Mouse (Mus musculus): ENCODE results near the gene Dusp10. TPM values are rescaled to one million over a fixed set of nuclear protein-coding genes. Genes with fewer than 3 reads are reported as not detected.

The Dusp10 gene
- polyA plus RNA-seq (2015; fragmentation: Nextera tagmentation; extraction: Ambion mirVana) = 11.1 and 12.2 TPM in 2 replicates

DNA sequence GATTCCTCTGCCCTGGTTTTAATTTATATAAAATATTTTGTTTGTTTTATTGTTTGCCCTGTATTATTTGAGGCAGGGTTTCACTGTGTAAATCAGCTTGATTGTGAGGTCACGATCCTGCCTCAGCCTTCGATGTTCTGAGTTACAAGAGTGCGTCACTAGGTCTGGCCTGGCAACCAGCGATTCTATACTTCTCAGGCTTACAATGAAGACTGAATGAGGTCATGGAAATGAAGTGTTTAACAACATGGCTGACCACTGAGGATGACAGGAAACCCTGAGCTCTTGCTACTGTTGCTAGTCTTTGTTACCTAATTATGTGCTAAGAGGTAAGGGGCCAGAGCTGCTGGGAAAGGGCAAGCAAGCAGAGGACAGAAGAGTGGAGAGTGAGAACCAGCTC lies at the start of gene Dusp10:
Dusp10 (plus strand) TSS at position 197 of the 400 bp plus-strand sequence.
- Histone ChIP-seq H3K4me1 (ENCODE audit: control insufficient read depth, insufficient read depth, low read length) (no peaks in the 10 kb centered on the region), H3K9me3 (replicated peaks; ENCODE audit: control insufficient read depth, low read length) (no peaks in the 10 kb centered on the region), H3K36me3 (ENCODE audit: control insufficient read depth, insufficient read depth, low read length) (no peaks in the 10 kb centered on the region), H3K4me3 (replicated peaks; ENCODE audit: low read length) (no peak within 1 kb of the TSS), H3K9ac (ENCODE audit: low read length) (no peak within 1 kb of the TSS), H3K4me2 (ENCODE audit: low read depth, low read length) (no peak within 1 kb of the TSS), H3K27me3 (ENCODE audit: control insufficient read depth, insufficient read depth, low read length) (no peaks in the 10 kb centered on the region), H3K27ac (ENCODE audit: low read length) (no peak within 1 kb of the TSS)
- no peak for ATAC-seq (ENCODE audit: insufficient read depth, low FRiP score)
- 88% methylated on average over 4 of the region's 4 CpGs for WGBS

DNA sequence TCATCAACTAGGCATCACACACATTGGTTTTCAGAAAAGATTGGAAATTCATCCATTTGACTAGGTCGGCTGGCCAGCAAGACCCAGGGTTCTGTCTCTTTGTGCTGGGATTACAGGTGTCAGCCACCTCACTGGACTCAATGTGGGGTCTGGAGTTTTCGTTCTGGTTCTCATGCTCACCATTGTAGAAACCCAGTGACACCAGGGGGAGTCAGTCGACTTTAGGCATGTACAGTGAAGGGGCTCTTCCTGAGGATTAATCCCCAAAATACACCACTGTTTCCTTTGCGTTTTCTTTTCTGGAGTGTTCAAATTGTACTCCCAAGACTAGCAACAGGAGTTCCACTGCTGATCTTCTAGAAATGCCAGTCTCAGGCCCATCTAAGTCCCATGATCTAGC lies 47.8 kb upstream of the Dusp10 start:
- Histone ChIP-seq H3K27me3 (ENCODE audit: control insufficient read depth, insufficient read depth, low read length) (no peaks in the 10 kb centered on the region), H3K27ac (ENCODE audit: low read length) (no peak overlapping the region), H3K9me3 (replicated peaks; ENCODE audit: control insufficient read depth, low read length) (no peaks in the 10 kb centered on the region), H3K4me3 (replicated peaks; ENCODE audit: low read length) (no peak overlapping the region), H3K4me1 (ENCODE audit: control insufficient read depth, insufficient read depth, low read length) (no peaks in the 10 kb centered on the region), H3K36me3 (ENCODE audit: control insufficient read depth, insufficient read depth, low read length) (no peaks in the 10 kb centered on the region), H3K9ac (ENCODE audit: low read length) (no peak overlapping the region), H3K4me2 (ENCODE audit: low read depth, low read length) (no peak overlapping the region)
- no peak for ATAC-seq (ENCODE audit: insufficient read depth, low FRiP score)
- 67% methylated on average over 4 of the region's 4 CpGs for WGBS

DNA sequence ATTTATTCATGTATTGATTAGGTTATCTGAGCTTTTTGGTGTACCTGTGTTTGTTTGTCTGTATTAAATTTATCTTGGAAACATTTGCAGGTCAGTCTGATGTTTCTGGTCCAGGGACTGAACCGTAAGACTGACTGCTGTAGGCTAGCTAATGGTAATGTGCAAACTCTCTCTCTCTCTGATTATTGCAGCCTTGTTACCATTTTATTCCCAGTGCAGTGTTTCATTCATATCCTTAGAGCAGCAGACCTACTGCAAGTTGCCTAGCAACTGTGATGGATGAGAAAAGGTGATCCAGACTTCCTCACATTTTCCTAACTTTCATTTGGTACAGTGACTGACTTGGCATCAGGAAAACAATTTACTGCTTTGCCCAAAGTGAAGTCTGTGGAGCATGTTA lies 43.8 kb upstream of the Dusp10 start:
- no peak overlapping the region for H3K27ac ChIP-seq (ENCODE audit: low read length)
- H3K9me3 ChIP-seq (replicated peaks; ENCODE audit: control insufficient read depth, low read length) = no peaks in the 10 kb centered on the region
- H3K9ac ChIP-seq (ENCODE audit: low read length) = no peak overlapping the region
- no peaks in the 10 kb centered on the region for H3K36me3 ChIP-seq (ENCODE audit: control insufficient read depth, insufficient read depth, low read length)
- no peak for ATAC-seq (ENCODE audit: insufficient read depth, low FRiP score)
- no peak overlapping the region for H3K4me3 ChIP-seq (replicated peaks; ENCODE audit: low read length)
- H3K4me2 ChIP-seq (ENCODE audit: low read depth, low read length) = no peak overlapping the region
- 68% methylated on average over 1 of the region's 1 CpGs for WGBS
- no peaks in the 10 kb centered on the region for H3K27me3 ChIP-seq (ENCODE audit: control insufficient read depth, insufficient read depth, low read length)
- H3K4me1 ChIP-seq (ENCODE audit: control insufficient read depth, insufficient read depth, low read length) = no peaks in the 10 kb centered on the region

DNA sequence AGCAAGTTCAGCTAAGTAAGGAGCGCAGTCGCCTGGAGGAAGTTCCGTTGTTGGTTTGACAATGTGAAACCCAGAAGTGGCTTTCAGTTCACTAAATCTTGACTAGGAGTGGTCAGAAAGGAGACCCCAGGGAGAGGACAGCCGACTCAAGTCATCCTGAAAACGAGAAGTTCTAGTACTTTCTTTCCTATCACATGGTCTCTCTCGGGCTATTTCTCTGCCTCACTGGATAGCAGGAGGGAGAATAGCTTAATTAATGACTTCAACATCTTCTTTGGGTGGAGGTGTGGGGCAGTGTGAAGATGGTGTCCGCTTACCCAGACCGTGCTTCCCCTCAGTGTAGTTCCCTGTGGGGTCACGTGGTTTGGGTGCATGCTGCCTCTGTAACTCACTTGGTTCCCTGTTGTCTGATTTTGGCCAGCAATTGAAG lies 33.3 kb upstream of the Dusp10 start:
- no peak for ATAC-seq (ENCODE audit: insufficient read depth, low FRiP score)
- Histone ChIP-seq H3K27ac (ENCODE audit: low read length) (no peak overlapping the region), H3K4me3 (replicated peaks; ENCODE audit: low read length) (no peak overlapping the region), H3K9me3 (replicated peaks; ENCODE audit: control insufficient read depth, low read length) (no peaks in the 10 kb centered on the region), H3K27me3 (ENCODE audit: control insufficient read depth, insufficient read depth, low read length) (no peaks in the 10 kb centered on the region), H3K9ac (ENCODE audit: low read length) (no peak overlapping the region), H3K36me3 (ENCODE audit: control insufficient read depth, insufficient read depth, low read length) (no peaks in the 10 kb centered on the region), H3K4me1 (ENCODE audit: control insufficient read depth, insufficient read depth, low read length) (0 out of 2 replicates have a peak, but pooled peaks cover 4% of the 10 kb centered on the region), H3K4me2 (ENCODE audit: low read depth, low read length) (no peak overlapping the region)
- 92% methylated on average over 9 of the region's 9 CpGs for WGBS

DNA sequence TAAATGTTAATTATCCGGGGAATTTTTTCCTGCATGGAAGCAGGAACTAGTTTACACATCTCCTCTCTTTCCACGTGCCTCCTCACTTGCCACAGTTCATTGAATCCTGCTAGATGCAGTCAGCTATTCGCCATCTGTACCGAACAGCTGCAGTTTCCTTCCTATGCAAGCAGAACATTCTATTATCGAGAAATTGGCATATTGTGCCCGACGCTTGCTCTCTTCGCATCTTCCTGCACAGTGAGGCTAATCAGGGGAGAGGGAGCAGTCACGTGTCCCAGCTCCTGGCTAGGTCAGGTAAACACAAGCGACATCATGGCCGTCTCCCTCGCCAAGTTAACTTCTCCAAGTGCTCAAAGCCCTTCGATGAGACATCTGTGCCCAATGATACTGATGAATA lies 31.0 kb upstream of the Dusp10 start:
- Histone ChIP-seq H3K27me3 (ENCODE audit: control insufficient read depth, insufficient read depth, low read length) (no peaks in the 10 kb centered on the region), H3K9me3 (replicated peaks; ENCODE audit: control insufficient read depth, low read length) (no peaks in the 10 kb centered on the region), H3K4me1 (ENCODE audit: control insufficient read depth, insufficient read depth, low read length) (0 out of 2 replicates have a peak, but pooled peaks cover 4% of the 10 kb centered on the region), H3K4me2 (ENCODE audit: low read depth, low read length) (peak overlapping the region; percentile 34; the same call in 1 of the 2 replicates), H3K27ac (ENCODE audit: low read length) (no peak overlapping the region), H3K9ac (ENCODE audit: low read length) (no peak overlapping the region), H3K4me3 (replicated peaks; ENCODE audit: low read length) (no peak overlapping the region), H3K36me3 (ENCODE audit: control insufficient read depth, insufficient read depth, low read length) (no peaks in the 10 kb centered on the region)
- ATAC-seq (ENCODE audit: insufficient read depth, low FRiP score) = no peak
- WGBS = 37% methylated on average over 13 of the region's 13 CpGs

DNA sequence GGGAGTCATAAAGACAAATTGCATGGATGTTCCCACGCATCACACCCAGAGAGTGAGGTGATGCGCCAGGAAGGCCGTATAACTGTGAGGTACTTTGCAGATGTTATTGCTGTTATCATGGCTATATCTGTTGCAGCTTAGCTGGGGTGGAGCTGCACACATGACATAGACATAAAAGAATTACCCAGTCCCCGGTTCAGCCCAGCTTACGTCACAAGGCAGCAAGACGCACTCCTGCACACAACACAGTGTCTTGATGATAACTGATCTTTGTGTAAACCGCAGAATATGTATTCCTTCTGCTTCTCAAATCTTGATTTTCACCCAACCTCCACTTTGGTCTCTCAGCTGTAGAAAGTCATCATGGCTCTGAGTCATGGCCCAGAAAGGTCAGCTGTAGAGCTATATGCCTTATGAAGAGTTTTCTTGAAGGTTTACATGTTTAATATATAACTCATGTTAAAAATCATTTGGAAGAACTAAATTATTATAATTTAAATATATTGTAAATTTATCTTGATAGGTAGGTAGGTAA lies 25.3 kb upstream of the Dusp10 start:
- H3K36me3 ChIP-seq (ENCODE audit: control insufficient read depth, insufficient read depth, low read length) = no peaks in the 10 kb centered on the region
- H3K27ac ChIP-seq (ENCODE audit: low read length) = no peak overlapping the region
- 86% methylated on average over 7 of the region's 7 CpGs for WGBS

DNA sequence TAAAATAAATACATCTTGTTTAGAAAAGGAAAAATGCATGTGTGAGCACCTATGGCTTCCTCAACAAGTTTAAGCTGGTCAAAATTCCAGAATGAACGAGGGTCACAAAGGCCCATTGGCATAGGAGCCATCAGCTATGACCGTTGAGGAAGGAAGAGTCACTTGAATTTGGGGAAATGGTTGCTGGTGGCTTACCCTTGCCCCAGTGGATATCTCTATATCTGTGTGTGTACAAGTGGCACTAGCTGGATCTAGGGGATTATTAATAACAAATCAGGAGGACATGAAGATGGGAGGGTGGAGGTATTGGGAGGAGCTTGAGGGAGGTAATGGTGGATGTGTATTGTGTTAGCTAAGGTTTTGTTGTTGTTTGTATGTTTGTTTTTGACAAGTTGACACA lies 21.2 kb upstream of the Dusp10 start:
- H3K9me3 ChIP-seq (replicated peaks; ENCODE audit: control insufficient read depth, low read length) = no peaks in the 10 kb centered on the region

More for the DNA sequence above, 25.3 kb upstream of the Dusp10 start:
- H3K4me2 ChIP-seq (ENCODE audit: low read depth, low read length) = no peak overlapping the region
- no peaks in the 10 kb centered on the region for H3K27me3 ChIP-seq (ENCODE audit: control insufficient read depth, insufficient read depth, low read length)
- no peak overlapping the region for H3K9ac ChIP-seq (ENCODE audit: low read length)
- no peak overlapping the region for H3K4me3 ChIP-seq (replicated peaks; ENCODE audit: low read length)
- H3K9me3 ChIP-seq (replicated peaks; ENCODE audit: control insufficient read depth, low read length) = no peaks in the 10 kb centered on the region
- 0 out of 2 replicates have a peak, but pooled peaks cover 4% of the 10 kb centered on the region for H3K4me1 ChIP-seq (ENCODE audit: control insufficient read depth, insufficient read depth, low read length)
- no peak for ATAC-seq (ENCODE audit: insufficient read depth, low FRiP score)

DNA sequence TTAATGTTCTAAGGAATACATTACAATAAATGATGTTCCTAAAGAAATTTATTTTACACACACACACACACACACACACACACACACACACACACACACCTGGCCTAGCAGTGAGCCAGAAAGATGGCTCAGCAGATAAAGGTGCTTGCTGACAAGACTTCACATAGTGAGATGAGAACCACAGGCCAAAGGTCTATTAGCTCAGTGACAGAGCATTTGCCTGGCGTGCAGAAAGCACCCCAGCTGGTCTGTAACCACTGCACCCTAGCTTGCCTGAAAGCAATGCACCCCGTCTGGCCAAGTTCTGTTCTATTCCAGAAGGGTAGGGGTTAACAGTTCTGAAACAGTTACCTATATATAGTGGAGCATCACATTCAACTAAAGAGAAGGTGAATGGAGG lies 15.9 kb upstream of the Dusp10 start:
- Histone ChIP-seq H3K4me2 (ENCODE audit: low read depth, low read length) (no peak overlapping the region), H3K36me3 (ENCODE audit: control insufficient read depth, insufficient read depth, low read length) (no peaks in the 10 kb centered on the region), H3K4me1 (ENCODE audit: control insufficient read depth, insufficient read depth, low read length) (no peaks in the 10 kb centered on the region), H3K27ac (ENCODE audit: low read length) (no peak overlapping the region), H3K9ac (ENCODE audit: low read length) (no peak overlapping the region), H3K4me3 (replicated peaks; ENCODE audit: low read length) (no peak overlapping the region), H3K9me3 (replicated peaks; ENCODE audit: control insufficient read depth, low read length) (no peaks in the 10 kb centered on the region), H3K27me3 (ENCODE audit: control insufficient read depth, insufficient read depth, low read length) (no peaks in the 10 kb centered on the region)
- WGBS = 73% methylated on average over 2 of the region's 2 CpGs
- no peak for ATAC-seq (ENCODE audit: insufficient read depth, low FRiP score)

More for the DNA sequence above, 21.2 kb upstream of the Dusp10 start:
- 84% methylated on average over 2 of the region's 2 CpGs for WGBS
- Histone ChIP-seq H3K4me3 (replicated peaks; ENCODE audit: low read length) (no peak overlapping the region), H3K27me3 (ENCODE audit: control insufficient read depth, insufficient read depth, low read length) (no peaks in the 10 kb centered on the region), H3K4me1 (ENCODE audit: control insufficient read depth, insufficient read depth, low read length) (no peaks in the 10 kb centered on the region), H3K9ac (ENCODE audit: low read length) (no peak overlapping the region), H3K27ac (ENCODE audit: low read length) (no peak overlapping the region), H3K4me2 (ENCODE audit: low read depth, low read length) (no peak overlapping the region), H3K36me3 (ENCODE audit: control insufficient read depth, insufficient read depth, low read length) (no peaks in the 10 kb centered on the region)
- no peak for ATAC-seq (ENCODE audit: insufficient read depth, low FRiP score)

DNA sequence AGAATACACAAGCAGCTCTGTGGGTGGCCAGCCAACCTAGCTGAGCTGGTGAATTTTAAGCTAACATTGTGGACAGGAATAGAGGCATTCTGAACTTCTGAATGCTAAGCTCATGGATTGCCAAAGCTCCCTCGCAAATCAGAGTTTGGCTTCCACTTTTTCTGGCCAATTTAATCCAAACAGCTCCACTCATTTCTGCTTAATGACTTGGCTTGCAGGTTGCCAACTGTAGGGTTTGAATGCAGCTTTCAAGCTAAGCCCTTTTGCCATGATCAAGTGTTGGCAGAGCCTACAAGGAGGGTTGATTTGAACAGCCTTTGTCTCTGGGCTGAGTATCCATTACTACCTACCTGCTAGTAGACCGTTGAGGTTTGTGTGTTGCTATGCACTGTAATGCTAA lies 10.6 kb upstream of the Dusp10 start:
- H3K4me1 ChIP-seq (ENCODE audit: control insufficient read depth, insufficient read depth, low read length) = no peaks in the 10 kb centered on the region
- no peaks in the 10 kb centered on the region for H3K36me3 ChIP-seq (ENCODE audit: control insufficient read depth, insufficient read depth, low read length)
- 73% methylated on average over 2 of the region's 2 CpGs for WGBS
- H3K4me2 ChIP-seq (ENCODE audit: low read depth, low read length) = no peak overlapping the region
- H3K27ac ChIP-seq (ENCODE audit: low read length) = no peak overlapping the region
- no peak overlapping the region for H3K9ac ChIP-seq (ENCODE audit: low read length)
- H3K9me3 ChIP-seq (replicated peaks; ENCODE audit: control insufficient read depth, low read length) = no peaks in the 10 kb centered on the region
- no peaks in the 10 kb centered on the region for H3K27me3 ChIP-seq (ENCODE audit: control insufficient read depth, insufficient read depth, low read length)
- no peak for ATAC-seq (ENCODE audit: insufficient read depth, low FRiP score)
- no peak overlapping the region for H3K4me3 ChIP-seq (replicated peaks; ENCODE audit: low read length)
